8 mouse cellular contexts compared by ENCODE assay signal in the genomic region with DNA sequence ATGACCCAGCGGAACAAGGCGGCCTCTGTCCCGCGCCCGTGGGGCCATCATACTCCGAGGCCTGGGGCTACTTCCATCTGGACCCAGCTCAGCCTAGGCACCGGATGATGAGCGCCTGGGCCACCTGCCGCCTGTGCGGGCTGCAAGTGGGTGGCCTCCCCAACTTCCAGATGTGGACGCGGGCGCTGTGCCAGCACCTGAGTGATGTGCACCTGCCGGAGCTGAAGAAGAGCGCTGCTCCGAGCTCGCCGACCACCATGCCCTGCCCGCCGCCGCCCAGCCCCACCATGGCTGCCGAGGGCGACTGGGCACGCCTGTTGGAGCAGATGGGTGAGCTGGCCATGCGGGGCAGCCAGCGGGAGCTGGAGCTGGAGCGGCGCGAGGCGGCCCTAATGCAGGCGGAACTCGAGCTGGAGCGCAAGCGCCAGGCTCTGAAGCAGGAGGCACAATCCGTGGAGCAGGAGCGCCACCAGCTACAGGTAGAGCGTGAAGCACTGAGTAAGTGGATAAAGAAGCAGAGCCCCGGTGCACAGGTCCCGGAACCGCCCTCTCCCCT. TPM values are rescaled to one million over a fixed set of nuclear protein-coding genes. Genes with fewer than 3 reads are reported as not detected.
DNase-seq lines count a peak whose midpoint lies in the region; ATAC-seq lines count a peak whose summit lies in the region.

No protein-coding gene starts in this region.

- H3K4me3 ChIP-seq in hindbrain, embryonic 13.5 days = peak overlapping the region; percentile 11; the same call in 1 of the 2 replicates

- 0 out of 2 replicates have a peak overlapping the region, but pooled peaks have one; percentile 9 for H3K9ac ChIP-seq in hindbrain, embryonic 13.5 days

- H3K4me1 ChIP-seq in hindbrain, embryonic 13.5 days (replicated peaks) = peaks cover 10% of the 10 kb centered on the region; the same call in 1 of the 2 replicates

- peak; percentile 76; the same call in 1 of the 2 replicates for ATAC-seq in hindbrain, embryonic 13.5 days (ENCODE audit: low FRiP score)

- no peak overlapping the region for H3K27ac ChIP-seq in hindbrain, embryonic 13.5 days

- H3K27me3 ChIP-seq in hindbrain, embryonic 13.5 days = no peaks in the 10 kb centered on the region

- DNase-seq in layer of hippocampus, adult 9-11 months = peak; percentile 34
- DNase-seq in layer of hippocampus, adult 9-10 months (ENCODE audit: low spot score) = no peak
- DNase-seq in cerebellum, adult 18-20 months = peak; percentile 76 to 78
- DNase-seq in right cerebral cortex, postnatal 10 days (ENCODE audit: low spot score in 2 of 2) = peak; percentile 49 to 50
- no peak for DNase-seq in adrenal gland, postnatal 14 days
- DNase-seq in adipocyte (ENCODE audit: low spot score) = no peak
- no peak for DNase-seq in heart, adult 8-10 months (ENCODE audit: low spot score)

- WGBS in hindbrain, embryonic 13.5 days = 70% methylated on average over 40 of the region's 40 CpGs

- H3K9me3 ChIP-seq in hindbrain, embryonic 13.5 days = no peaks in the 10 kb centered on the region

- peaks cover 44% of the 10 kb centered on the region for H3K36me3 ChIP-seq in hindbrain, embryonic 13.5 days

- peak overlapping the region; percentile 28 for H3K4me2 ChIP-seq in hindbrain, embryonic 13.5 days

RNA-seq across cellular contexts. Expression of a gene that starts 12.8 kb away (rescaled TPM):
- 41.0 and 42.5 TPM in 2 replicates for polyA plus RNA-seq in hindbrain, embryonic 13.5 days (2015; fragmentation: Nextera tagmentation; extraction: Ambion mirVana)
- total RNA-seq in adrenal gland, postnatal 14 days (2021) = 29.6 and 32.8 TPM in 2 replicates
- 10 to 100 TPM; 11.7 to 16.0 (median 14.4) TPM for total RNA-seq in heart, adult 8-10 months (2022)

RNA-seq across cellular contexts. Expression of a gene that starts 39.0 kb away (rescaled TPM):
- 39.8 and 41.6 TPM in 2 replicates for polyA plus RNA-seq in hindbrain, embryonic 13.5 days (2015; fragmentation: Nextera tagmentation; extraction: Ambion mirVana)
- total RNA-seq in adrenal gland, postnatal 14 days (2021) = 33.8 and 34.1 TPM in 2 replicates
- total RNA-seq in heart, adult 8-10 months (2022) = 10 to 100 TPM; 21.2 to 26.1 (median 23.6) TPM

Comparison
In these comparisons a context has a peak if more than half of its experiments do, and no peak if none do; other contexts are left out.
1. DNase-seq: peak in layer of hippocampus, adult 9-11 months (single experiment), cerebellum, adult 18-20 months (2 of 2) and right cerebral cortex, postnatal 10 days (2 of 2); none in layer of hippocampus, adult 9-10 months (single experiment), adrenal gland, postnatal 14 days (single experiment), adipocyte (single experiment) and heart, adult 8-10 months (single experiment).